Mouse (Mus musculus): Measurements from ENCODE around the gene Zfp574.
"Not testable (repeated sequence)": the region's sequence is repeated elsewhere in the genome, so short reads cannot be mapped to it uniquely, and the experiment has no call there.

Gene Zfp574

DNA sequence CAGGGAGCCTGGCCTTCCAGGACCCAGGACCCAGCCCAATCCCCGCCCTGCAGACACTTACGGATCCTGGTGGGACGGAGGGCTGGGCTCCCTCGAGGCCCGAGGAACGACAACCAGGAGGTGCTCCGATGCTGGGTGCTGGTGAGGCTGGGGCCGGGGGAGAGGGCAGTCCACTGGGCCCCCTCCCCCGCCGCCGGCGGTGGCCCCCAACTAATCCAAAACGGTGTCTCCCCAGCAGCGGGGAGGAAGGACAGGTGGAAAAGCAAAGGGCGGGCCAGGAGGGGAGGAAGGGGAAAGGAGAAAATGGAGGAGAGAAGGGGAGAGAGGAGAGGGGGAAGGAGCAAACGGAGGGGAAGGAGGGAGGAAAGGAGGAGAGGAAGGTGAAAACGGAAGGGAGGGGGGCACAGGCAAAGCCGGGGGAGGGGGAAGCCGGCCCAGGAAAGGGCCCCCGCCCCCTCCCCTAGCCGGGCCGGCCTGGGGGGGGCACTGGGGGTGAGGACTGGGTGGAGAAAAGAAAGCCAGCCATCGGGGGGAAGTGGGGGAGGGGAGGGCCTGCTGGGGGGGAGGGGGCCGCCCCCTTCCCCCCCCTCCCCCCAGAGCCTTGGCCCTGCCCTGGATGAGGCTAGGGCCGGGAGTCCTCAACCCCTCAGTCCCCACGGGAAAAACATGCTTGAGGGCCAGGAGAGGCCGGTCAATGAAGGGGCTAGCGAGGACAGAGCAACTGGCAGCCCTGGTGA is at the start of gene Zfp574, which contains the start of gene Grik5:
Gene Zfp574 (plus strand): TSS at position 589 of the 737 bp plus-strand sequence.
Gene Grik5 (minus strand): TSS at position 368 of the 737 bp plus-strand sequence.
- no peak for DNase-seq (ENCODE audit: low spot score in 2 of 2)

DNA sequence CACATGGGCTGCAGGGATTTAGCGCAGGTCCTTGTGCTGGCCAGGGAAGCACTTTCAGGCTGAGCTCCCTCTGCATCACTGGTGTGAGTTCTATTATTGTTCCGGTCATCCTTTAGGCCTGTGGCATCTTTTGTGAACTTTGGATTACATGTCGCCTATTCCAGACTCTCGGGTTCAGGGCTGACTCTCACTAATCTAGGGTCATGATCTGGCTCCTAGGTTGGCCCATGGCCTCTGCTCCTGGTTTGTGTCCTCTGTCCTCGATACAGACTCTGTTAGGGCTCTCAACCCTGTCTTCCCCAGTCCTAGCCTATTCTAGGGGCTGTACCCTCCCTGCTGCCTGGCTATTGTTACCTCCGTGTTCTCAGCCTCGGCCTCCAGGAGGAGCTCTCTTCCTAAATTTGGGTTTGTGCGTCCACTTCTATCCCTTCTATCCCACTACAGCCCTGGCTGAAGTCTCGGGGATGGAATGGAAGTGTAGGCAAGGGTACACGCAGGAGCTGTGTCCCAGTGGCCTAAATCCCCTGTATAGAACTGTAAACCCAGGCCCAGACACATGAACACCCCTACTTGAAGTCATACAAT is 46.4 kb upstream of the Zfp574 start:
- DNase-seq (ENCODE audit: low spot score in 2 of 2) = no peak

DNA sequence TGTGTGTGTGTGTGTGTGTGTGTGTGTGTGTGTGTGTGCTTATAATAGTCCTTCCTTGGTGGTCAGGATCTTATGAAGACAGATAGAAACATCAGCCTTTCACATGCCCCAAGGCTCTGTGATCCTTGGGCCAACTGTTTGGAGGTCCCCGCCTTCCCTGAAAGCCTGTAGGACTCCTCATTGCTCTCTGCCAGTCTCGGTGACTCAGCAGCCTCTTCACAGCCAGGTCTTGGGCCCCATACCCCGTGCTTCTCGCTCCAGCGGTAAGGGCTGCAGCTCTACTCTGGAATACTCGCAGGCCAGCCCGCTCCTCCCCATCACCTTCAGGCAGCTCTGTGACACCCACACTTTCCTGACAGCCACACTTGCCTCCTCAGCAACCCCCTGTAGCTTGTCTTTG is 45.9 kb upstream of the Zfp574 start:
- no peak for DNase-seq (ENCODE audit: low spot score in 2 of 2)

DNA sequence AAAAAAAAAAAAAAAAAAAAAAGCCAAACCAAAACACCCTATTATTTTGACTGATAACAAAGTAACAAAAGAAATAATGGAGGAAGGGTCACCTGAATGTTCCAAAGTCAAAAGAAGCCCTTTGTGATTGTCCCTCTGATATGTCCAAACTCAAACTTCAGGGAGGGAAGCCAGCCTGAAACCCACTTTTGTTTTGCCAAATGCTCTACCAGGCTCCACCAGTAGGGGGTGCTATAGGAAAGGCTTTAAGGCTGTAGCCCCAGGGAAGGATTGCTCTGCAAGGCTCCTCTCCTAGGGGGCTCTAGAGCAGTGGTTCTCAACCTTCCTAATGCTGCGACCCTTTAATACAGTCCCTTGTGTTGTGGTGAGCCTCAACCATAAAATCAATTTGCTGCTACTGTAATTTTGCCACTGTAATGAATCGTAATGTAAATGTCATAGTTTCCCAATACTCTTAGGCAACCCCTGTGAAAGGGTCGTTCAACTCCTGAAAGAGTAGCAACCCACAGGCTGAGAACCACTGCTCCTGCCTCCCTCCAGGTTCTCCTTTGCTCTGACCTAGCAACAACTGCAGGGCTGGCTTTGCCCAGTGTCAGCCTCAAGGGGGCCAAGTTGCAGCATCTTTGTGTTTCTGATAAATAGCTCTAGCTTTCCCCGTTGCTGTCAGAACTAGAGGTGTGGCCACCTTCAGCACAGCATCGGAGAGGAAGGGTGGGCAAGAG is 42.2 kb upstream of the Zfp574 start:
- DNase-seq (ENCODE audit: low spot score in 2 of 2) = peak; percentile 84 to 87

DNA sequence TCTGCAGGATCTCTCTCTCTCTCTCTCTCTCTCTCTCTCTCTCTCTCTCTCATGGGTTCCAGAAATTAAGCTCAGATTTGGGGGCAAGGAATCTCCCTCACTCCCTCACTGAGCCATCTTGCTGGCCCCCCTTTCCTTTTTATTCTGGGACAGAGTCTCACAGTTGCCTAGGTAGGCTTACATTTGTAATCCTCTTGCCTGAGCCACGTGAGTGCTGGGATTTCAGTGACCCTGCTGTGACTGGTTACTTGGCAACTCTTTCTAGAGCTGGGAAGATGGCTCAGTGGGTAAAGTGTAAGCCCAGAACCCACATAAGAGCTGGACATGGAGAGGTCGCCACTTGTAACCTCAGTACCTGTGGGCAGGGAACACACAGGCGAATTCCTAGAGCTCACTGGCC is 40.8 kb upstream of the Zfp574 start:
- no peak for DNase-seq (ENCODE audit: low spot score in 2 of 2)

DNA sequence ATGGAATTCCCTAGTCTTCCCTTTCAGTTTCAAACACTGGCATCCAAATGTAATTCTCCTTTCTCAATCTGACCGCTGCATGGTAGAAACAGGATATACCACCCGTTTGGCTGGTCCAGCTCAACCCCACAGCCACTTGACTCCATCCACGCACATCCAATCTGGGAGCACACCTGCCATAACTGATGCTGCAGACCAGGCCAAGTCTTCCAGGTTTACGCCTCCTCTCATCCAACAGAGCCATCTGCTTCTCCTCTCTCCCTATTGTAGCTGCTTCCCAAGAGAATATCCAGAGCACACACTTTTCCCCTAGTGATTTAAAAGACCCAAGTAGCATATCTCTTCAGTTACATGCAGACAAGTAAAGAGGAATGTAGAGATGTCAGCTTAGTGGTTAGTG is 37.6 kb upstream of the Zfp574 start:
- DNase-seq (ENCODE audit: low spot score in 2 of 2) = peak in 1 of 2 experiments; percentile 54

DNA sequence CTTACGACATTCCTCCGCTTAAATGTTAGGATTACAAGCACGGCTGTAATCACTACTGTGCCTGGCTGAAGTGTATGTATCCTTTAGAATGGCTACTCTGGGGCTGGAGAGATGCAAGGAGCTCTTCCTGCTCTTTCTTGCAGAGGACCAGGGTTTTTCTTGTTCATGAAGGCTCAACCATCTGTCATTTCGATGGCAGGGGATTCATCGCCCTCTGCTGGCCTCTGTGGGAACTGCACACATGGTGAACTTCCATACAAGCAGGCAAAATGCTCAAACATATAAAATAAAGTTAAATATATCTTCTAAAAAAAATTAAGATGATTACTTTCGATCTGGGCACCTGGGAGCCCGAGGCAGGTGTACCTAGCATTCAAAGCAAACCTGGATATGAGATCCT is 36.5 kb upstream of the Zfp574 start:
- peak; percentile 89 for DNase-seq (ENCODE audit: low spot score in 2 of 2)

DNA sequence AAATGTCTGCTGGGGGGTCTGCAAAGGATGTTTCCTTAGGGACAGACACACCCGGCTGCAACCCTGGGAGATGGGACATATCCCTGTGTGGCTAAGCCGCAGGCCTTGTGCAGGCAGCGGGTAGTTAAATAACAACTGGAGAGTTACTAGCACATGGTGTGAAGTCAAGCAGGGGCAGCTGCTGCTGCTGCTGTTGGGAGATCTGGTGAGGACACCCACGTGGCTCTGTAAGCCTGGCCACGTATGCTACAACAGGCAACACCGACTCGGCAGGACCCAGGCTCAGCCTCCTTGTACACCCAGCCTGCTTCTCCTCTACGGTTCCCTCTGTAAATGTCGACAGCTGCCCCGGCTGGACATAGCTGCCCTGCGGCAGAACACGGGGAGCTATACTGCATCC is 30.4 kb upstream of the Zfp574 start:
- DNase-seq (ENCODE audit: low spot score in 2 of 2) = peak in 1 of 2 experiments; percentile 53

DNA sequence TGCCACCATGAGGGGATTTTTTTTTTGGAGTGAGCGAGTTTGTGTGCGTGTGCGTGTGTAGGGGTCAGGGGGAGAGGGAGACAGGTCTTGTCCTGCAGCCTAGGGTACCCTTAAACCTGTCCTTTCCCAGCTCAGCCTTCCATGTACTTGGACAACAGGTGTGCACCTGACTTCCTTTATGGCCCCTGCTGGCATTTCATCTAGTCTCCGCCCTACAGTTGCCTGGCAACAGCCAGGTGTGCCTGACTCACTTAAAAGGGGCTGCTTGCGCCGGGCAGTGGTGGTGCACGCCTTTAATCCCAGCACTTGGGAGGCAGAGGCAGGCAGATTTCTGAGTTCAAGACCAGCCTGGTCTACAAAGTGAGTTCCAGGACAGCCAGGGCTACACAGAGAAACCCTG is 27.8 kb upstream of the Zfp574 start:
- not testable (repeated sequence) for DNase-seq (ENCODE audit: low spot score in 2 of 2)

DNA sequence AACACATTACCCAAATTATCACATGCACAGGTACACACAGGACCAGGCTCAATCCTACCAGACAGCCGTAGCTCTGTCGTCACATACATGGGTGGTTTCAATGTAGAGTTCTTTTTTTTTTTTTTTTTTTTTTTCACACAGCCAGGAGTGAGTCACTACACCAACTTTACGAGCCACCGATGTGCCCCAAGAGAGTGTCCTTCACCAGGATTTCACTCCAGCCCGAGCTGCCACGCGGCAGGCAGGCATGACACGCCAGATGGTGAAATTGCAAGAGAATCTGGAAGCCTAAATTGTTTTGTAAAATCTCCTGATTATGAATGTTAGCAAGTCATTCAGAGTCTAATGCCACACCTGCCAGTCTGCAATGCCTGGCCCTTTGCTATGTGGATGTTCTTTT is 25.0 kb upstream of the Zfp574 start:
- DNase-seq (ENCODE audit: low spot score in 2 of 2) = peak; percentile 71 to 72

DNA sequence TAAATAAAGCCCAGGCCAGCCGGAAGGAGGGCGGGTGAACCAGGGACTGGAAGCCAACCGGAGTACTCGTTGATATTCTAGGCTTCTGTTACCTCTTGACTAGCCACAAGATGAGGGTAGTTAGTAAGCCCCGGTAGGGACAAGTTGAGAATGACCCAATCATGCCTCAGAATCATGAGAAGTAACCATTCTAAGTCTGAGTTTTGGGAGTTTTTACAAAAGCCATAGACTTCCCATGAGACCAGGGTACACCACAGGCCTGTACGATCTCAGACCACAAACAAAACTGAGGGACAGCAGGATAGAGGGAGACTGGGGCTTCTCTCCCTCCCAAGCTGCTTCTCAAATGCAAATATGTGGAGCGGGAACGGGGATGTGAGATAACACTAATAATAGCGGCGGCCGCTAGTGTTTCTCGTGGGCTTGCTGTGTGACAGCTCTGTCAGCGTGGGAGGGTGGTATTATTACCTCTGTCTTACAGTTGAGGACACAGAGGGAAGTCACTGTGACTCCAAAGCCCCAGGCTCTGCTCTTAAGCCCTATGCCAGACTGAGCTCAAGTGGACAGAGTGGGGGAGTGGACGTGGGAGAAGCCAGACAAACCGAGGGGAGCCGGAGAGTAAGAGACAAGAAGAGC is 23.0 kb upstream of the Zfp574 start:
- DNase-seq (ENCODE audit: low spot score in 2 of 2) = peak; percentile 66 to 67

DNA sequence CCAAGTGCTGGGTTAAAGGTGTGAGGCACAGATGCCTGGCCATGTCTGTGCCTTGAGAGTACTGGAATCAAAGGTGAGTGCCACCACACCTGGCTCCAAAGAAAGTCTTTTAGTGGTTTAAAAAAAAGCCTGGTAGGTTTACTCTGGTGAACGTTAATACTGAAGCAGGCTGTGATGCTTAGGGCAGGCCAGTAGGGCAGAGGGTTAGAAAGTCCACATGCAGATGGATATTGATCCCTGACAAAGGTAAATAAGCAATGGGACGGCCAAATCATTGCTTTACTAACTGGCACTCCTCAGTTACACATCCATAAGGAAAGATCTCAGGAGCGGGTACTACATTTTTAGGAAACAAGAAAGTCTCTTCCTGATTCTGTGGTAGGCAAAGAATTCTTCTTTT is 19.8 kb upstream of the Zfp574 start:
- no peak for DNase-seq (ENCODE audit: low spot score in 2 of 2)

DNA sequence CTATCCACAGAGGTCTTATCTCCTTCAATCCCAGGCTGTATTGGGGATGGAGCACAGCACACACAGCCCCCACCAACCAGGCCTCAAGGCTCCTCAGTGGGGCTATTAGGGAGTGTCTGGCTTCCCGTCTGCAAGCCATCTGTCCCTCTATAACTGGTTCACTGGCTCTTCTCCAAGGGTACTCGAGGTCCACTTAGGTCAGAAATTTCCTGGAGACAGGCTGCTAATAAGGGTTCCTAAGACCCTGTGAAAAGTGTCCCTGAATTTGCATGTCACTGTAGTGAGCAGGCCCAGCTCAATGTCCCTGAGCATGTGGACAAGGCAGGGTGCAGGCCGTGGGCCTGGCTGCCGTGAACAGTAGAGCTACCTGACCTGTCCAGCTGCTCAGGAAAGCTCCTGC is 15.4 kb upstream of the Zfp574 start:
- no peak for DNase-seq (ENCODE audit: low spot score in 2 of 2)

DNA sequence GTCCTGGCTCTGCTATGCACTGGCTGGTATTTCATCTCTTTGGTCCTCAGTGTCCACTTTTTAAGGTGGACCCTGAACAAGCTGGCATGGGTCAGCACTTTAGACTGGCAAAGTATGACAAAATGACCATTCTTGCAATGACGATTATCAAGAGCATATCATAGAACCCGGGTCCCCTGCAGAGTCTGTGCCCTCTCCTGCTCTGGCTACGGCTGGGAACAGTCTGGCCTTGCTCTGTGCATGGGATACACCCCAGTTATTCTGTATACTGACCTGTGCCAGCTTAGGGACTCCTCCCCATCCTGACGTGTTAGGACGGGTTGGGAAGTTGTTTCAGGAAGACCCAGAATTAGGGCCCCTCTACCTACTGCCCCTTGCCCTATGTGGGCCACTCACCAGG is 14.5 kb upstream of the Zfp574 start:
- no peak for DNase-seq (ENCODE audit: low spot score in 2 of 2)

DNA sequence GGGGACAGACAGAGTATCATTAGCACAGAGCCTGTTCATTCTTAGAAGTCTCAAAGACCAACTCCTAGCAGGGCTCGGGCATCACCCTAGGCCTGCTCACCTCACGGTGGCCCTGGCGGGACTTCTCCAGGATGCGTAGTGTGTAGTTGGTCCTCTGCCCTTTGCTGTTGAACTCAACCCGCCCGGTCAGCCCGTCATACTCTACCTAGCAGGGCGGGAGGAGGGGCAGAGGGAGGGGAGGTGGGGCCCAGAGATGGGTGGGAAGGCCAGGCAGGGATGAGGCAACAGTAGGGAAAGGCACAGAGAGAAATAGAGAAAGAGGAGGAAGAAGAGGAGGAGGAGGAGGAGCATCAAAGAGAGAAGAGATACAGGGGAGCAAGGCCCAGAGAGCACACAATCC is 14.0 kb upstream of the Zfp574 start:
- DNase-seq (ENCODE audit: low spot score in 2 of 2) = no peak

DNA sequence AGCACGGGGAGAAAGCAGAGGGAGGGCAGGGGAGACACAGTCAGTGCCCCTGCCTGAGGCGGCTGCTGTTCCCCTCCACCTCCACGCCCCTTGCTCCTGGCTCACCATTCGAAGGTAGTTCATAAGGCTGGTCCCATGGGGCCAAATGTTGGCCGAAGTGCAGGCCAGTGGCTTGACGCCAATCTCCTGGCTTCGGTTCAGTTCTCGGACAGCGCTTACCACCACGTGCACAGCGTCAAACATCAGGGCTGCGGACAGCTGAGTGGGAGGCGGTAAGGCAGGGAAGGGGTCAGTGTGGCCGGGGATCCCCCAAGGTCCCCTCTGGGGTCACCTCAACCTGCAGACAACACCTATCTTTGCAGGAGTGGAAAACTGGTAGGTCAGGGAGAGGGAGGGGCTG is 13.5 kb upstream of the Zfp574 start:
- no peak for DNase-seq (ENCODE audit: low spot score in 2 of 2)

DNA sequence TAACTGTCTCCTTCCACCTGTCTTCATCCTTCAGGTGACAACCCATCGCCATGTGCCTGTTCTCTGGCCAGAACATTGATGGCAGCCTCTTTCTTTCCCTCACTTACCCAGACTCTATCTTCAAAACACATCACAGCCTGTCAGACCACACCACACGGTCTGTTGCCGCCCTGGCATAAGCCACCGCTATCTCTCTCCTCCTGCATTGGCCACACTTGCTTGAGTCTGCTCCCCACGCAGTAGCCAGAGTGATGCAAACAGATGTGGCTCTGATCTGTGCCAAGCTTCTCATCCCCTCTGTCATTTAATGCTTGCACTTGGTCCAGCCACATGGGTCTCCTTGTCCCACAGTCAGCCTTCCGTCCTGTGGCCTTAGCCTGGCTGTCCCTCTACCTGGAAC is 9.0 kb upstream of the Zfp574 start:
- DNase-seq (ENCODE audit: low spot score in 2 of 2) = no peak

DNA sequence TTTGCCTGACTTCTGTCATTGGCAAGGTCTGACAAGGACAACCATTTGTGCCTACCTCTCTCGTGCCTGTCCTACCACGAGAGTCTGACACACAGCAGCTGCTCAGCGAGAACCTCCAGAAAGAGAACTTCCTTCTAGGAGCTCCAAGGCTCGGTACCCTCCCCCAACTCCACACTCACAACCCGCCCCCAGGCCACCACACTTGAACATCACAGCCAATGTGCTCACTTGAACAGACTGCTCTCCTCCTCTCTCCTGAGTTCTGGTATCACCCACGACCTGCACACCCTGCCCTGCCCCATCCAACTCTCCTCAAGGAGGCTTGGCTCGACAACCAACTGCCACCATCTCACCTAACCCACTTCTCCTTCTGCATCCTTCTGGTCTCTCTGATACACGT is 8.5 kb upstream of the Zfp574 start:
- DNase-seq (ENCODE audit: low spot score in 2 of 2) = peak; percentile 62 to 67

DNA sequence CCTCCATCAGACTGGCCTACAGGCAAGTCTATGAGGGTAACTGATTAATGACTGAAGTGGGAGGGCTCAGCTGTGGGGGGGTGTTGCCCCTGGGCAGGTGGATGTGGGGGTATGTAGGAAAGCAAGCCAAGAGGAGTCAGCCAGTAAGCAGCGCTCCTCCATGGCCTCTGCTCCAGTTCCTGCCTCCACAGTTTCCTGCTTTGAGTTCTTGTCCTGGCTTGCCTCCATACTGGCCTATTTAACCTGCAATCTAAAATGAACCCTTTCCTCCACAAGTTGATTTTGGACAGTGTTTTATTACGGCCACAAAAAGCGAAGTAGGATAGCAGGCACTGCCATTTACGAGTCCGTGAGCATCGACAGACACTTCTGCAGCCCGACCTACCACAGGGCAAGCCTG is 5.0 kb upstream of the Zfp574 start:
- DNase-seq (ENCODE audit: low spot score in 2 of 2) = no peak

DNA sequence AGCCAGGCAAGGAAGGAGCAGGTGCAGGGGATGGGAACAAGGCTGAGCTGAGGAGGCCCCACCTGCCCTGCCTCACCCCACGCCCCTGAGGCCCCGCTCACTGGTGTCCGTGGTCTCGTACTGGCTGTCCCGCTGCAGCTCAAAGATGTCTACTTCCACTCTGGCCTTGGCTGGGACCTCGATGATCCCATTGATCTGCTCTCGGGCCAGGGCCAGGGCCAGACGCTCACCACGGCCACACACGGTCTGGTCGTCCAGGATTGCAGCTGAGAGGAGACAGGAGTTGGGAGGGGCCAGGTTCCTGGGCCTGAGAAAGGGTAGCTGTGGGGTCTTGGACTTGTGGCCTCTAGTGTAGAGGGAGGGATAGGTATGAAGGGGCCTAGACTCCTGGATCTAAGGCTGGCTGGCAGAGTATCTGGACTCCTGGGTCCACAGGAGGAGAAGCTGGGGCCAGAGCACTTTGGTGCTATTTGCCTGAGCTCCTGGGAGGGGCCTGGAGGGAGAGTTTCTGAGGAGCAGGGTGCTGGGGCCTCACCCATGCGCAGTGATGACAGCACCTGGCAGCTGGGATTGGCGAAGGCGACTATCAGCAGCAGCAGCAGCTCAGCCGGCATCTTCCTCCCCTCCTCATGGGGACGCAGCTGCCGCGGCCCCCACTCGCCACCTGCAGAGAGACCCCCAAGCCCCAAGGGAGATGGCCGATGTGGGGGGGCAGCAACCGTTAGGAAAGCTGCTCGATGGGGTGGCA is 4.3 kb upstream of the Zfp574 start:
- no peak for DNase-seq (ENCODE audit: low spot score in 2 of 2)

DNA sequence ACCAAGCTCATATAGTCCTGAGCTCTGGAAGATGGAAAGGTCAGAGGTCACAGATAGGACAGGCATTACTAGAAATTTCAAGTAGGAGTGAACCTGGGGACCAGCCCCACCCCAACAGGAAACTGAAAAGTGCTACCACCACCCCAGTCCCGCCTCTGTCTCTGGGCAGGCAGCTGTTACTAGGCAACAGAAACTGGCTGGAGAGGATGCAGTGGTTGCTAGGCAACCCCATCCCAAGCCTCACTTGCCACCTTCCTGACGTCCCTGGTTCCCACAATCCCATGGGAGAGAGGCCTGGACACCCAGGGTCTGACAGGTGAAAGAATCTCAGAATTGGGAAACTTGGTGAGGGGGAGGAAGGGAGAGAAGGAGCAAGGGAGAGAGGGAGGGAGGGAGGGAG is 3.6 kb upstream of the Zfp574 start:
- DNase-seq (ENCODE audit: low spot score in 2 of 2) = peak; percentile 76 to 81

All from right cerebral cortex, adult 2 months (tissue).